Mouse (Mus musculus) kidney, adult 2 months (tissue): ENCODE measurements around the gene Nos1. TPM values are rescaled to one million over a fixed set of nuclear protein-coding genes. Genes with fewer than 3 reads are reported as not detected.
A peak's percentile ranks its signal among the peaks of the same experiment; 100 is the strongest.

Experiments used
- DNase-seq: peaks from one replicate; pipeline ENCODE4 v3.0.0; 2021
- H3K27ac ChIP-seq: fragments of 200-500 bp; 2 replicates; pipeline ENCODE4 v1.5.1; 2012; ENCODE audit warnings: low read depth, low read length, control low read depth, inconsistent platforms; ENCODE audit not compliant: insufficient read depth
- H3K27me3 ChIP-seq: fragments of 200-500 bp; replicated peaks from 2 replicates; pipeline ENCODE4 v1.6.1; 2012; ENCODE audit warnings: mild to moderate bottlenecking, moderate library complexity, low read length, inconsistent platforms; ENCODE audit not compliant: control insufficient read depth, insufficient read depth
- H3K36me3 ChIP-seq: fragments of 200-500 bp; 2 replicates; pipeline ENCODE4 v1.6.1; 2012; ENCODE audit warnings: mild to moderate bottlenecking, moderate library complexity, low read length, inconsistent platforms; ENCODE audit not compliant: control insufficient read depth, insufficient read depth
- H3K4me1 ChIP-seq: fragments of 200-500 bp; 2 replicates; pipeline ENCODE4 v1.6.1; 2011; ENCODE audit warnings: low read length; ENCODE audit not compliant: control insufficient read depth, insufficient read depth
- H3K4me3 ChIP-seq: fragments of 200-500 bp; 2 replicates; pipeline ENCODE4 v1.5.1; 2011; ENCODE audit warnings: mild to moderate bottlenecking, low read depth, low read length, control low read depth; ENCODE audit not compliant: insufficient read depth
- CTCF ChIP-seq: fragments of 200-500 bp; conservative IDR thresholded peaks from 2 replicates; pipeline ENCODE4 v1.5.1; 2011; ENCODE audit warnings: low read depth, mild to moderate bottlenecking, control low read depth, low read length, moderate library complexity, mixed read lengths; ENCODE audit not compliant: insufficient read depth, insufficient read length
- POLR2A ChIP-seq: fragments of 200-500 bp; IDR thresholded peaks from one replicate; pipeline ENCODE4 v1.6.1; 2011; ENCODE audit warnings: low read depth, low read length, control low read depth
- WGBS: fragments of 180-500 bp; shearing (Covaris S2); methylation state at CpG from one replicate; pipeline ENCODE4 v1.1.7; 2018; 5-methylcytosine and 5-hydroxymethylcytosine counted together
- polyA plus RNA-seq: library from polyadenylated mRNA; depleted of rRNA; stranded (reverse); fragments of >200 nt; gene quantifications from 2 replicates; pipeline ENCODE4 v1.2.3, GENCODE M21; 2012; rRNA removed

Nos1 gene
- 0.60 and 0.67 TPM in 2 replicates for polyA plus RNA-seq

DNA sequence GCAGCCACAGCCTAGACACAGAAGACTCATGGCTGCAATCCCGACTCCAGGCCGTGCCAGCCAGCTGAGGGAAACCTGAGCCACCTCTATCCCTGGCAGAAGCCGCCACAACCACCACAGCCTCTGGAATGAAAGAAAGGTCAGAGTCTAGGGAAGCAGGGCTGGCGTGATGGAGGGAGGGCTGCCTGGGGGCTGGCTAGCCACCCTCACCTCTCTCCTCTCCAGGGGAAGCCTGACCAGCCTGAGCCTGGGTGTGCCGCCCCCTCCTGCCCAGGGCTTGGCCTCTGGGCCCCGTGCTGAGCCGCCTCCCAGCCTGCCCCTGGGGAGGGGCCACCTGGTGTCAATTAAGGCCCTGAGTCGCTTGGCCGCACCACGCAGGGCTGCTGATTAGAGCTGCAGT, at the start of gene Nos1:
TSS of gene Nos1 (plus strand) at position 352 of the 400 bp plus-strand sequence.
- Histone ChIP-seq H3K27ac (no peak within 1 kb of the TSS), H3K27me3 (no peaks in the 10 kb centered on the region), H3K4me1 (no peaks in the 10 kb centered on the region), H3K4me3 (no peak within 1 kb of the TSS), H3K36me3 (no peaks in the 10 kb centered on the region)
- peak; percentile 33 for DNase-seq
- TF ChIP-seq CTCF = no peak
- no peak for TF ChIP-seq POLR2A
- WGBS = 24% methylated on average over 10 of the region's 10 CpGs

DNA sequence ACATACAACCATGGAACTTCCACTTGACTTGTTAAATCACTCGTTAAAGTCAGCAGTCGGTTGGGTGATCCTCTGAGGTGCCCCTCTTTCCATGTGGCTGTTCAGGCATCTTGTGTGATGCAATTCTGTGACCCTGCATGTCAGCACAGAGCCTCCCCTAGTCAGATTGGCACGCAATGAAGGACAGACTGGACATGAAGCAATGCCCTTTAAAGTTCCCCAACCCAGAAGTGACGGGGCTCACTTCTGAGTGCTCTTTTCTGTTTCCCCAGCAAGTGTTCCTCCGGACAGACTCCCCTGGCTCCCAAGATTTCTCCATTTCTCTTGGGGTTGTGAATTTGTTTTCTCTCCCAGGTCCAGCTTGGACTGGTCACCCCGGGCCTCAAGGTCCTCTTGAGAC, 49.5 kb upstream of the Nos1 start:
- Histone ChIP-seq H3K36me3 (no peaks in the 10 kb centered on the region), H3K27me3 (no peaks in the 10 kb centered on the region), H3K4me3 (no peak overlapping the region), H3K27ac (no peak overlapping the region), H3K4me1 (no peaks in the 10 kb centered on the region)
- TF ChIP-seq POLR2A (no peak), CTCF (no peak)
- no peak for DNase-seq
- 67% methylated on average over 6 of the region's 6 CpGs for WGBS

DNA sequence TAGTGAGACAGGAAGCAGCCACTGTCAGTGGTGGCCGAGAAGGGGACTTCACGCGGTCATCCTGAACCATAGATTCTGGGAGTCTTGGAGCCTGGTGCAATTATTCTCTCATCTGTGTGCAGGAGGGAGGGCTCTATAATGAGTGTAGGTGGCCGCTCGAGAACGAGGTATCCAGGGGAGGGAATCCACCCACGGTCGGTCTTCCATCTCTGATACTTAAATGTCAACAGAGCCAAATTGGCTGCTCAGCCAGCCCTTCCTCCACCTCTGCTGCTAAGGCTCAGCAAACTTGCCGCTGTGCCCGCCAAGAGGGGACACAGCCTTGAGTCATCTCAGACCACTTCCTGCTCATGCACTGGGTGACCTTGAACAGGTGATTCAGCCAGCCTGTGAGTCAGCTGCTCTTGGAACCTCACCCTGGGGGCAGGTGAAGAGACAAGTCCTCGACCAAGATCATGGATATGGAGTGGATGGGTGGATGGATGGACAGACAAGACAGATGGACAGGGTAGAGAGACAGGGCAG, 36.1 kb upstream of the Nos1 start:
- Histone ChIP-seq H3K27ac (no peak overlapping the region), H3K4me3 (no peak overlapping the region), H3K36me3 (no peaks in the 10 kb centered on the region), H3K4me1 (peaks cover 6% of the 10 kb centered on the region; the same call in 1 of the 2 replicates), H3K27me3 (no peaks in the 10 kb centered on the region)
- DNase-seq = no peak
- 50% methylated on average over 11 of the region's 11 CpGs for WGBS
- TF ChIP-seq CTCF (no peak), POLR2A (no peak)

DNA sequence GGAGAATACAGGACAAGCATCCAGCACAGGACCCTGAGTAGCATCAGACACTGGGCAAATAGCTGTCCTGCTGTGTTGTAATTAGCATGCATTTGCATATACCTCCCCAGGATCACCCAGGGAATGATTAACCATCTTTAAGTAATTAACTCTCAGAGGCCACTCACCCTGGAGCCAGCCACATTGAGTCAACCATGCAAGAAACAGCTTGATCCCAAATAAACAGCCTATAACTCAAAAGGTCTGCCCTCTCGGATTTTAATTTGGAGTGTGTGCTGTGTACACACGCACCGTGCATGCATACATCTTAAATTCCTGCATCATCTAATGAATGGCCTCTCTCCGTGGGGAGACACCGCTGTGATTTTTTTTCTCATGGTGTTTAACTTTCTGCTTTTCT, 31.5 kb upstream of the Nos1 start:
- Histone ChIP-seq H3K27ac (no peak overlapping the region), H3K4me1 (peaks cover 9% of the 10 kb centered on the region; the same call in 1 of the 2 replicates), H3K27me3 (no peaks in the 10 kb centered on the region), H3K36me3 (no peaks in the 10 kb centered on the region), H3K4me3 (no peak overlapping the region)
- TF ChIP-seq CTCF (no peak), POLR2A (no peak)
- peak; percentile 84 for DNase-seq
- 18% methylated on average over 5 of the region's 5 CpGs for WGBS

DNA sequence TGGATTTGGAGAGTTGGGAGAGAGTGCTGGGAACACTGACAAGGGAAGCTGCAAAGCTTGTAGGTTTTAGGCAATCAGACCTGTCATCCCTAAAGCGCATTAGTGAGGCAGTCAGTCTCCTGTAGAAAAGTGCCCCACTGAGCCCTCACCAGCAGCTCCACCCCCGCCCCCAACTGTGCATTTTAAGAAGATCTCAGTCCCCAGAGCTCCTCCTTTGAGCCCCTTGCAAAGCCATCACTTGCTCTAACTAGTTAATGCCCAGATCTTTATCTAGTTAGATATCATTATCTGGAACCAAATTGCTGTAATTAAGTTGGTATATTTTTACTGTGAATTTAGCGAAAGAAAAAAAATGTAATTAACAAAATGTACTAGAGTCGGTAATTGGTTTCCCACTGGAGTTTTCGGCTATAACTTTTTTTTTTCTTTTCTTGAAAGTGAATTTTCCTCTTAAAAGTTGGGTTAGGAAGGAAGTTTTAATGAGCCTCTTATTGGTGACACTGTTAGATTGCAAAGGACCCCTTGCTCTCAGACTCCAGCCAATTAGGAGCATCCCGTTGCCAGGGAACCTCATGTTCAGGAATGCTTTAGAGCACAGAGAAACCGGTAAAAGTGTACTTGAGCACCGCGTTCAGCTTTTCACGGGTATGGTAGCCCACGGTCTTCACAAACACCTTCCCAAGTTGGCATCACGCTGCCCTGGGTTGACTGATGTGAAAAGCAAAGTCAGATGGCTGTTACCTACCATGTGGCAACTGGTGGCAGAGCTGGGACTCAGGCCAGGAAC, 22.9 kb upstream of the Nos1 start:
- 69% methylated on average over 12 of the region's 12 CpGs for WGBS
- Histone ChIP-seq H3K4me1 (no peaks in the 10 kb centered on the region), H3K36me3 (no peaks in the 10 kb centered on the region), H3K27me3 (no peaks in the 10 kb centered on the region), H3K4me3 (no peak overlapping the region), H3K27ac (no peak overlapping the region)
- no peak for TF ChIP-seq CTCF
- no peak for TF ChIP-seq POLR2A
- DNase-seq = no peak

DNA sequence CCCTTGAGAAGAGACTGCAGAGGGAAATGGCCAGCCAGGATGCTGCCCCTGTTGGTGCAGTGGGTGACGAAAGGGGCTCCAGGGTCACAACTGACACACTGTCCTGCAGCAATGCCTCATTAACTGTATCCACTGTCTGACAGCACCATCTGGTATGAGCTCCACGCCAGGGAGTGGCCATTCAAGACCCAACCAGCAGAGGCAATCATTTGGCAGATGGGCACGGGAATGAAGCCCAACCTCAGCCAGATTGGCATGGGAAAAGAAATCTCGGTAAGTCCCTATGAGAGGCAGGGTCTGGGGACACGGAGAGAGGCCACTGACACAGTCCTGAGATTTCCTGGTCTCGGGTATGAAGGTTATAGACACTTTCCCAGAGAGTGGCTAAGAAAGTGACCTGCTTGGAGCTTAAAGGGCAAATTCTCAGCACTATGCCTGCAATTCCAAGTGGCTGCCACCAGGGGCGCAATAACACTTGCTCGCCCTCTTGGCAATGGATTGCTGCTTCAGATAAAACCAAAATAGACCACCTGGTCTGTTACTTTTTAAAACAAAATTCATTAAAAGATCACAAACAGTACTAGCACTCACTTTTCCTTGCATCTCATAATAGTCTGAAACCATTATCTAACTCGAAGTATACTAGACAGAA, 19.5 kb upstream of the Nos1 start:
- TF ChIP-seq POLR2A (no peak), CTCF (peak; percentile 41; the same call in 1 of the 2 replicates)

DNA sequence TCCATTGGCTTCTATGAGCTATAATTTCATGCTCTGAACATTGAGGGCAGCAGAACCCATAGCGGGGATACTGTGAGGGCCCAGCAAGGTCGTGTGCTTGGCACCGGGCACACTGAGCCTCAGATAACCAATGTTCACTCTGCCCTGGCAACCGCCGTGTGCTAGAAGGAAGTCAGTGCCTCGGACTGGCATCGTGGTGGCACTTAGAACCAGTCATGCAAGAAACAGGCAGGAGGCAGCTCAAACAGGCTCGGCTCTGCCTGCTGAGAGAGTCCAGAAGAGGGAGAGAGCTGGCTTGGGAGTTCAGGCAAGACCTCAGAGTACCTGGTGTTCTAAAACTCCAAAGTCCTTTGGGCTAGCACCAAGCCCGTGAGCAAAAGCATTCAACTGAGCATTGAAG, 16.3 kb upstream of the Nos1 start:
- WGBS = 28% methylated on average over 9 of the region's 9 CpGs
- TF ChIP-seq POLR2A = no peak
- no peak for TF ChIP-seq CTCF
- Histone ChIP-seq H3K4me3 (no peak overlapping the region), H3K27ac (peak overlapping the region; percentile 35), H3K36me3 (no peaks in the 10 kb centered on the region), H3K4me1 (peaks cover 3% of the 10 kb centered on the region; the same call in 1 of the 2 replicates), H3K27me3 (no peaks in the 10 kb centered on the region)
- DNase-seq = peak; percentile 94

More for the DNA sequence above, 19.5 kb upstream of the Nos1 start:
- no peaks in the 10 kb centered on the region for H3K36me3 ChIP-seq
- no peak for DNase-seq
- peaks cover 3% of the 10 kb centered on the region; the same call in 1 of the 2 replicates for H3K4me1 ChIP-seq
- WGBS = 76% methylated on average over 9 of the region's 9 CpGs
- no peak overlapping the region for H3K4me3 ChIP-seq
- H3K27me3 ChIP-seq = no peaks in the 10 kb centered on the region
- no peak overlapping the region for H3K27ac ChIP-seq
